Mouse (Mus musculus): ENCODE measurements around the gene Faf2.

- TF ChIP-seq KAT2A (conservative IDR thresholded peaks at IDR 0.05; ENCODE audit: low read depth, low read length) (no peak), MAFK (IDR thresholded peaks at IDR 0.05; ENCODE audit: borderline replicate concordance, low read depth, low read length) (no peak), POLR2A (IDR thresholded peaks at IDR 0.05; ENCODE audit: control insufficient read depth in 1 of 2, insufficient read depth in 1 of 2, low read depth in 1 of 2, low read length in 2 of 2, poor library complexity in 1 of 2) (no peak; a peak in 1 of 4 replicates), EP300 (IDR thresholded peaks at IDR 0.05; ENCODE audit: low read depth in 1 of 2, low read length in 2 of 2) (no peak), CTCF (IDR thresholded peaks at IDR 0.05 in 2 of 3, conservative IDR thresholded peaks at IDR 0.05 in 1 of 3; ENCODE audit: control insufficient read depth in 1 of 3, insufficient read depth in 1 of 3, low read depth in 2 of 3, low read length in 3 of 3, poor library complexity in 1 of 3, severe bottlenecking in 1 of 3) (no peak), ELF1 (IDR thresholded peaks at IDR 0.05; ENCODE audit: low read depth, low read length) (no peak), ZC3H11A (IDR thresholded peaks at IDR 0.05; ENCODE audit: low read depth, low read length) (no peak), E2F4 (IDR thresholded peaks at IDR 0.05; ENCODE audit: borderline replicate concordance, low read depth, low read length) (no peak), MAZ (IDR thresholded peaks at IDR 0.05; ENCODE audit: low read depth, low read length) (no peak), TCF12 (IDR thresholded peaks at IDR 0.05; ENCODE audit: low read depth, low read length) (no peak), GATA1 (IDR thresholded peaks at IDR 0.05; ENCODE audit: low read depth, low read length) (no peak), SIN3A (IDR thresholded peaks at IDR 0.05; ENCODE audit: low read length) (no peak)
Measured at GRCm38 (mm10) chr13:54621960-54622521, 457 bp downstream of the Faf2 start.
